Mouse (Mus musculus): ENCODE measurements around the gene Oas1h. TPM values are rescaled to one million over a fixed set of nuclear protein-coding genes. Genes with fewer than 3 reads are reported as not detected.
"Not testable (repeated sequence)": the region's sequence is repeated elsewhere in the genome, so short reads cannot be mapped to it uniquely, and the experiment has no call there.

Gene Oas1h
- total RNA-seq (2021), result not detected

DNA sequence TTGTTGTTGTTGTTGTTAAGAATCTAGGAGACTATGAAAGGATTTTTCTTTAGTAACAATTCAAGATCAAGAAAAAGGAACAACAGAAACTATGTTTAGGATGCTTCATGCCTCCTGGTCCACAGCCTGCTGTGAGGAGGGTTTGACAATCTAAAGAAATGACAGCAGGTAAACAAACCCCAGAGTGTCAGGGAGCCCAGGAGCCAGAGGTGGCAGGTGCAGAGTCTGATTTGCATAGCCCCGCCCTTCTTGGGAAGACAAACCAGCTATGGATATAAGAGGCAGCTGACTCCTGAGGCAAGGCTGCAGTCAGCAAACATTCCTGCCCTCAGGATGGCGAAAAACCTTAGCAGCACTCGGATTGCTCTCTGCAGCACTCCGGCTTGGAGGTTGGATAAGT lies at the start of gene Oas1h:
TSS of gene Oas1h (plus strand) at position 301 of the 400 bp plus-strand sequence.
- DNase-seq (ENCODE audit: low spot score), result no peak
- intact Hi-C loops (cut with DNase I), result no loop called here

- DNase-seq (ENCODE audit: low spot score), result peak; percentile 79
- intact Hi-C loops (cut with DNase I), result no loop called here
These were observed 49.0 kb upstream of the Oas1h start, which contains the start of gene Oas1c for GRCm38 (mm10) chr5:120811951-120812819. Gene Oas1c (minus strand): TSS chr5:120812514.

DNA sequence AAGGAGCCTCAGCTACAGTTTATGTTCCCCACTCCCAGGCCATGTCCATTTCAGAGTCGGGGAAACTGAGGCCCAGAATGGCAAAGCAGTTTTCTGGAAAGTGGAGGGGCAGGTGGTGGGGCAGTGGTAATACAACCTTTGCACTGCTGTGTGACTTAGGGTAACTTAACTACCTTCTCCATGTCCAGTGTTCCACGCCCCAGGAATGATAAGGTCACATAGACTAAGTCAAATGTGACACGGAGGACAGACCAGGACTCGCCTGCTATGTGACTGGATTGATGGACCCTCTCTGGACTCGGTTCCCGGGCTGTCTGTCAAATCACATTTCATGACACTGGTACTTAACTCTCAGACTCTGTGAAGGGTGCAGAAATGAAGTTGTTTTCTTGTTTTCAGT lies 48.2 kb upstream of the Oas1h start:
- intact Hi-C loops (cut with DNase I), result no loop called here
- no peak for DNase-seq (ENCODE audit: low spot score)

- intact Hi-C loops (cut with DNase I), result no loop called here
- no peak for DNase-seq (ENCODE audit: low spot score)
These were observed 45.3 kb upstream of the Oas1h start for GRCm38 (mm10) chr5:120815949-120816348.

DNA sequence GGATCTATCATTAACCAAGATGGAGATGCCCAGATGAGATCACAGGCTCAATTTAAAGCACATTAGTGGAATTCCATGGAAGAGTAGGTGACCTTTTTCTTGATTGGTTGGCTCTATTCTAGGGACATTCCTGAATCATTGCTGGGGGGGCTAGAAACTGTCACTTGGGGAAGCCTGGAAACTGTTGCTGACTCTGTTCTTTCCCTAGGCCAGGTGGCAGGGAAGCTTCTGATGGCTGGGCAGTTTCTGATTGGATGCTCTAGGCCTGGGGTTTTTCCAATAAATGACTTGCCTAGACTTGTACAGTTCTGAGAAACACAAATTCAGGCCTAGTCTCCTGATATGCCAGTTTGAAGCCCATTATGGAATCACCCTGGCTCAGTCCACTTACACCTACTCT lies 42.2 kb upstream of the Oas1h start:
- intact Hi-C loops (cut with DNase I), result no loop called here
- DNase-seq (ENCODE audit: low spot score), result no peak

DNA sequence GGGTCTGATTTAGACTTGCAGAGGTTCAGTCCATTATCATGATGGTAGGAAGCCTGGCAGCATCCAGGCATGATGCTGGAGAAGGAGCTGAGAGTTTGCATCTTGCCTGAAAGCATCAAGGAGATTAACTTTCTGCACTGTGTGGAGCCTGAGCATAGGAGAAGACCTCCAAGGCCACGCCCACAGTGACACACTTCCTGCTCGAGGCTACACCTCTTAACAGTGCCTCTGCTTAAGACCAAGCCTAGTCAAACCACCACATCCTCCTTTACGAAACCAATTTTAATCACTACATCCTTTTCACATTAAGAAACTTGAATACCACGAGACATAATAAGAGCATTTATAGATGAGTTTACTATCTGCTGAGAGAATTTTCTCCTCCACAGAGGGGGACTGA lies 30.2 kb upstream of the Oas1h start:
- intact Hi-C loops (cut with DNase I), result no loop called here
- DNase-seq (ENCODE audit: low spot score), result no peak

DNA sequence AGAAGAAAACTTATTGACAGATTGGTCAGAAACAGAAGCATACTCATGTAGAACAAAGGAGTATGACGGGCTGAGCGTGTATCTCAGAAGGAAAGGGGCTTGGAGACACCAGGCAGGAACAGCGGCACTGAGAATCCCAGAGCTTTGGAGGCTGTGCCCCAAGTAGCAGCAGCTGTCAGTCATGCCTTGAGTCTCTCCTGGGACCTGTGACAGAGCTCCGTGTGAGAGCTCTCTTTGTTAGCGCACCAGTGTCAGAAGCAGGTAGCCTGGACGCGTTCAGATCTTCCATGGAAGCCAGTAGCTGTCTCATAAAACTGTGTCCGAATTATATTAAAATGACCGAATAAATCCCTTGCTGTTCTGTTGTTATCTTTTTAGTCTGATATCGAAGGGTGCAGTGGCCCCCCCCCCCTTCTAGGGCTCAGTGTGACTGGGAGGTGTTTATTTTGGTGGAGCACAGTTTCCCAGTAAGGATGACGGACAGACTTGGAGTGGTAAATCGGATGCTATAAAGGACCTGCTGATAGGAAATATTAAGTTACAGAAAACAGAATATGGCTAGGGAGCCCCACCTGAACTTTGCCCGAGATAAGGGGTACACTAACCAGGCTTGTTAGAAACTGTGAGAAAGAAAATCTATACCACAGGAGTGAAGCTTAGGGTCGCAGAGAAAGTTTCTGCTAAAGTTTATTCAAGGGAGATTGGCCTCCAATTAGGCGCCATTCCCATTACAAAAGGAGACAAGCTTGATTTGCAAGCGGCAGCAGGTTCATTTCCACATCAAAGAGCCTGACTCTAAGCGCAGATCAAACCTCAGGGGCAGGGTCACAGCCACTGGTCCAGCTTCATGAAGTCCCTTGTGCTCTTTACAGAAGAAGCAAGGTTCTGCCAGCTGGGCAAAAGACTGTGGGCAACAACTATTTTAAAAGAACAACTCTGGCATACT lies 27.6 kb upstream of the Oas1h start:
- DNase-seq (ENCODE audit: low spot score), result no peak
- intact Hi-C loops (cut with DNase I), result no loop called here

DNA sequence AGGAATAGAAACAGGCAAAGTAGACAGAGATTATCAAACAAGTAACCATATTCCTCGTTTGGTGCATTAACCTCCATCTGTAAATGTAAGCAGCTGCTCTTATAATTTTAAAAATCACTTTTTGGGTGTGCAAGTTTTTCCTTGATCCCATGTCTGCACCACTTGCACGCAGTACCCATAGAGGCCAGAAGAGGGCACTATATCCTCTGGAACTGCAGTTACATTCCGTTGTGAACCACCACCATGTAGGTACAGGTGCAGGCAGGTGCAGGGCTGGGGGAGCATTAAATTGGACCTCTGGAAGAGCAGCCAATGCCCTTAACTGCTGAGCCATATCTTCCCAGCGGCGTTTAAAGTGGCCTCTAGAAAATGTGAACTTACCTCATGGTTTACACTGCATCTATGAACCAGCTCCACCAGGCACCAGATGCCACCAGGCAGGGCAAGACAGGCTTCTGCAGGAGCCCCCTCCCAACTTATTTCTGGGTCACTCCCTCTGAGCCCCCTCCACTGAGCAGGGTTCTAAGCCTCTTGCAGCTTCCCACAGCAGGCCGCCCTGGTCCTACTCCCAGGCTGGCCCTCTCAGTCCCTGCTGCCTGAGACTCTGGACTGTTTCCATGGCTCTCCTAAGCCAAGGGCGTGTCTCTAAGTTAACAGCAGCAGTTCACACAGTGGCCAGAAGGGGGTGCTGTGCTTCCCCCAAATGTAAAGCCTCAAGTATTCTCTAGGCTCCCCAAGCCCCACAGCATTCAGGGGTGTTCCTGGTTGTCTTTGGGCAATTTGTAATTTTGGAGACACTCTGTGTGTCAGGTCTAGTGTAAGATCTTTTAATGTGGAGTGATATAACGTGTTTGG lies 24.3 kb upstream of the Oas1h start:
- intact Hi-C loops (cut with DNase I), result no loop called here
- DNase-seq (ENCODE audit: low spot score), result no peak

DNA sequence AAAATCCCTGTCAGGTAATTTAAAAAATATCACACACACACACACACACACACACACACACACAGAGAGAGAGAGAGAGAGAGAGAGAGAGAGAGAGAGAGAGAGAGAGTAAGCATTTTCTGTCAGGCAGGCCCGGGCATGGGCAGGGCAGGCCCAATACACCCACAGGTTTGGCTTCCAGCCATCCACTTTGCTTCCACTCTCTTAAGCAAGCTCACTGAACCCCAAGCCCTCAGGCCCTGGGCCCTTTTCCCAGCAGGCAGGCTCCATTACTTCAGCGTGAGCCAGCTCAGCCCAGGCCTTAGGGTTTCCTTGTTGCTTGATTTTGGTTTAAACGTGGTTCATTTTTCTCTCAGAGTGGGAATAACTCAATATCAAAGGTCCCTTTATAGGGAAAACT lies 16.5 kb upstream of the Oas1h start:
- no peak for DNase-seq (ENCODE audit: low spot score)
- intact Hi-C loops (cut with DNase I), result no loop called here

GRCm38 (mm10) chr5:120847067-120847466 lies 14.2 kb upstream of the Oas1h start, which contains the start of gene Oas1f:
Gene Oas1f (plus strand): TSS chr5:120847367.
- intact Hi-C loops (cut with DNase I), result no loop called here
- no peak for DNase-seq (ENCODE audit: low spot score)

GRCm38 (mm10) chr5:120849601-120850136 lies 11.6 kb upstream of the Oas1h start:
- DNase-seq (ENCODE audit: low spot score), result no peak
- intact Hi-C loops (cut with DNase I), result no loop called here

- DNase-seq (ENCODE audit: low spot score), result no peak
- intact Hi-C loops (cut with DNase I), result no loop called here
These were observed 2.0 kb upstream of the Oas1h start for GRCm38 (mm10) chr5:120859241-120859640.

GRCm38 (mm10) chr5:120865336-120865860 lies 4.2 kb downstream of the Oas1h start:
- intact Hi-C loops (cut with DNase I), result no loop called here
- DNase-seq (ENCODE audit: low spot score), result no peak

DNA sequence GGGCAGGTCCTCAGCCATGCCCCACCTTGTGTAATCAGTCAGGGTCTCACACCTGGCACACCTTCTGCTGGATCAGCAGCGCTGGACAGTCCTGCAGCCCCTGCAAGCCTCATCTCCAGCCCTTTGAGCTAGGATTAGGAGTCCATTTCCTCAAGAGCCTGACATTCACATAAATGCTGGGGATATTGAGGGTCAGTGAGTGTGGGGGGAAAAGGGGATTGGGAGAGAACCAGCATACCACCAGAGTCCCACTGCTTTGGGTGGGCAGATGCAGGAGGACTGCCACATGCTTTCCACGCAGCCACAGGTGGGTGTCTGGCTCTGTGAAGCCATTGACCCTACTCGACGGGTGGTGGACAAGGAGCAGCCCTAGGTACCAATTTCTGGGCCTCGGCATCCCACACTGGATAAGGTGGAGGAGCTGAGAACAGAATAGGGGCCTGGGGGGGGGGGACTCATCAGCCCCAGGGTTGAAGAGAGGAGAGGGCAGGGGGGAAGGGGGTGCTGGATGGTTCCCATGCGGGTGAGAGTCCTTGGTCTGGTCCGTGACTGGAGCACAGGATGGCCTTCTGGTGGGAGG lies 8.3 kb downstream of the Oas1h start:
- DNase-seq (ENCODE audit: low spot score), result no peak
- intact Hi-C loops (cut with DNase I), result no loop called here

GRCm38 (mm10) chr5:120870081-120870480 lies 8.9 kb downstream of the Oas1h start:
- intact Hi-C loops (cut with DNase I), result no loop called here
- DNase-seq (ENCODE audit: low spot score), result no peak

DNA sequence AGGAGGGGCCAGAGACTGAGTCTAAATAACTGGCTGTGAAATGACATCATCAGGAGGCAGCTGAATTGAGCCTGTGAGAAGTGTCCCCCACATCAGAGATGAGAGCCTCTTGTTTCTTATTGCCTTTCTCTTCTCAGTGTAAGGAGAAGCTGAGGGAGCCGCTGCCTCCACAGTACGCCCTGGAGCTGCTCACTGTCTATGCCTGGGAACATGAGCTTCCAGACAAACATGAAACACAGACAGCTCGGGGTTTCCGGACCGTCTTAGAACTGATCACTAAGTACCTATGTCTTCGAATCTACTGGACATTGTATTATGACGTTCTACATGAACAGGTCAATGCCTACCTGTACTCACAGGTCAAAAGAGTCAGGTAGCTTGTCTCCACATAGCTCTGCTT lies 9.6 kb downstream of the Oas1h start:
- intact Hi-C loops (cut with DNase I), result no loop called here
- no peak for DNase-seq (ENCODE audit: low spot score)

DNA sequence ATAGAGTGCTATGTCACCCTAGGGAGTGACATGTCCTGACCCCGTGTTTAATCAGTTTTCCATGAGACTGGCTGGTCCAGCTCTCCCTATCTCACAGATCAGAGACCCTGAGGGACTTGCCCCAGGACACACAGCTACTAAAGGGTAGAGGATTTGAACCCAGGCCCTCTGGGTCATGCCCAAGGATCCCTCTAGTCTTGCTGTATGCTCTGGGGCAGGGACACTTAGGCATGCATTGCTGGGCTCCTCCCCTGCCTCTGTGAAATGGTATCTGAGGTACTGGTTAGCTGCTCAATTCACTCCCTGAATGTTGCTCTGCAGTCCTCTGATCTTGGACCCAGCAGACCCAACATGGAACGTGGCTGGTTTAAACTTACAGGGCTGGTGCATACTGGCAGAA lies 10.2 kb downstream of the Oas1h start:
- no peak for DNase-seq (ENCODE audit: low spot score)
- intact Hi-C loops (cut with DNase I), result no loop called here

GRCm38 (mm10) chr5:120876839-120877238 lies 15.6 kb downstream of the Oas1h start:
- intact Hi-C loops (cut with DNase I); DNase-seq (ENCODE audit: low spot score): not testable (repeated sequence)

GRCm38 (mm10) chr5:120877407-120877806 lies 16.2 kb downstream of the Oas1h start:
- DNase-seq (ENCODE audit: low spot score); intact Hi-C loops (cut with DNase I): not testable (repeated sequence)
